Mouse (Mus musculus): ENCODE measurements around the gene Palm3. TPM values are rescaled to one million over a fixed set of nuclear protein-coding genes. Genes with fewer than 3 reads are reported as not detected.

The Palm3 gene
- total and polyA plus RNA-seq, 3 experiments = 0.13 to 0.77 (median 0.16) TPM

DNA sequence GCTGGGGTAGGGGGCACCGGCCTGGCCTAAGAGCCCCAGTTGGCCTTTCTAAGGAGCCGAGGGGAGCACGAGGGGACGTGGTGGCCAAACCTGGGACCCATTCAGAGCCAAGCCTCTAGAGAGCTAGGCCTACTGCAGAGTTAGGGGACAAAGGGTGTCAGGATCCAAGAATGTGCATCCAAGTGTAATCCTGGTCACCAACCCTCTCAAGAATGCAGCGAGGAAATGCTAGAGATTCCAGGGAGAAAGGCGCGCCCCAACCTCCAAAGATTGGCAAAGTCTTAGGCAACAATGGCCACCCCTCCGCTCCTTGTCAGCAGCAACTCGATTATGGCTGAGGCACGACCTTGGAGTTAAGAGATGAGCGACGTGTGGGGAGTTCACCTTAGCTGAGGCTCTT is 298 bp downstream of the Palm3 start:
- Histone ChIP-seq H3K9ac (ENCODE audit: insufficient read depth, low read depth) (no peak overlapping the region), H3K27me3 (replicated peaks) (peaks cover 28% of the 10 kb centered on the region), H3K79me2 (replicated peaks; ENCODE audit: control insufficient read depth, extremely low read depth, insufficient read depth, poor library complexity, severe bottlenecking) (no peaks in the 10 kb centered on the region), H3K4me3 (replicated peaks in 1 of 3; ENCODE audit: low read depth in 2 of 3, low read length in 2 of 3, poor library complexity in 1 of 3) (no peak overlapping the region), H3K9me3 (replicated peaks; ENCODE audit: low read length) (no peaks in the 10 kb centered on the region), H3K36me3 (replicated peaks in 1 of 2; ENCODE audit: control insufficient read depth in 1 of 2, insufficient read depth in 1 of 2, low read length in 1 of 2) (no peaks in the 10 kb centered on the region), H3K4me2 (ENCODE audit: insufficient read depth, low read depth, poor library complexity, severe bottlenecking) (no peak overlapping the region), H3K27ac (ENCODE audit: insufficient read depth, low read depth) (no peak overlapping the region), H3K4me1 (ENCODE audit: control insufficient read depth in 1 of 2, insufficient read depth in 2 of 2) (no peaks in the 10 kb centered on the region)
- dilution Hi-C loops (cut with MboI; ENCODE audit: extremely low pct_ligation_motif_present, extremely low pct_unique_long_range_greater_than_20kb, low sequenced_read_pairs) = no loop called here
- no peak for DNase-seq (ENCODE audit: extremely low read depth)
- no peak for TF ChIP-seq PAX5 (IDR thresholded peaks at IDR 0.05; ENCODE audit: low read length)
- in situ Hi-C loops (cut with MboI; ENCODE audit: low pct_ligation_motif_present, low pct_unique_long_range_greater_than_20kb, low sequenced_read_pairs) = no loop called here

DNA sequence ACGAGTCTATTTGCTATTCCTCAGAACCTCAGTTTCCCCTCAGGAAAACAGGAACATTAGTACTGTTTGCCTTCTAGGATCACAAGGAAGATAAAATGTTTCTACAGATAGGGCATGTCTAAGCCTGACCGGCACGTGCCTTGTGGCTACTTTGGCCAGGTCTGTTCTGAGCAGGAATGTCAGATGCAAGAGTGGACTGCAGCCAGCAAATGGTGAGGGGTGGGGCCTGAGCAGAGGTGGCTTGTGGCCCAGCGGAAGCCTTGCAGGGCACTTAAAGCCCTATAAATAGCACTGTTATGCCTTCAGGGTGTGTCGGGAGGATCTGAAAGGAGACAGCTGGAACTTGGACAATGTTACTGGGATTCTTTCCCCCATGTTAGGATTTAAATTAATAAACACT is 1.8 kb downstream of the Palm3 start:
- Histone ChIP-seq H3K4me1 (ENCODE audit: control insufficient read depth in 1 of 2, insufficient read depth in 2 of 2) (peaks cover 0 to 4% of the 10 kb centered on the region in 2 experiments; a peak in 2 of 4 replicates), H3K27me3 (replicated peaks) (peaks cover 26% of the 10 kb centered on the region), H3K9me3 (replicated peaks; ENCODE audit: low read length) (no peaks in the 10 kb centered on the region), H3K4me3 (replicated peaks in 1 of 3; ENCODE audit: low read depth in 2 of 3, low read length in 2 of 3, poor library complexity in 1 of 3) (no peak overlapping the region), H3K27ac (ENCODE audit: insufficient read depth, low read depth) (no peak overlapping the region), H3K79me2 (replicated peaks; ENCODE audit: control insufficient read depth, extremely low read depth, insufficient read depth, poor library complexity, severe bottlenecking) (no peaks in the 10 kb centered on the region), H3K4me2 (ENCODE audit: insufficient read depth, low read depth, poor library complexity, severe bottlenecking) (no peak overlapping the region), H3K9ac (ENCODE audit: insufficient read depth, low read depth) (no peak overlapping the region), H3K36me3 (replicated peaks in 1 of 2; ENCODE audit: control insufficient read depth in 1 of 2, insufficient read depth in 1 of 2, low read length in 1 of 2) (no peaks in the 10 kb centered on the region)
- dilution Hi-C loops (cut with MboI; ENCODE audit: extremely low pct_ligation_motif_present, extremely low pct_unique_long_range_greater_than_20kb, low sequenced_read_pairs) (no loop called here), in situ Hi-C loops (cut with MboI; ENCODE audit: low pct_ligation_motif_present, low pct_unique_long_range_greater_than_20kb, low sequenced_read_pairs) (no loop called here)
- TF ChIP-seq MAX (IDR thresholded peaks at IDR 0.05; ENCODE audit: low read length) (no peak), MAFK (IDR thresholded peaks at IDR 0.05; ENCODE audit: insufficient replicate concordance, low read length) (no peak), HCFC1 (IDR thresholded peaks at IDR 0.05; ENCODE audit: low read depth, low read length) (no peak), TCF12 (IDR thresholded peaks at IDR 0.05; ENCODE audit: low read depth, low read length) (no peak), ZNF384 (IDR thresholded peaks at IDR 0.05; ENCODE audit: low read depth, low read length) (no peak), JUND (conservative IDR thresholded peaks at IDR 0.05; ENCODE audit: low read depth, low read length) (no peak), IRF4 (IDR thresholded peaks at IDR 0.05; ENCODE audit: low read depth, low read length) (no peak), ZC3H11A (IDR thresholded peaks at IDR 0.05; ENCODE audit: low read depth, low read length) (no peak), ZMIZ1 (IDR thresholded peaks at IDR 0.05; ENCODE audit: low read depth, low read length) (no peak), CHD2 (IDR thresholded peaks at IDR 0.05; ENCODE audit: low read length) (no peak), PAX5 (IDR thresholded peaks at IDR 0.05; ENCODE audit: low read length) (no peak), USF2 (conservative IDR thresholded peaks at IDR 0.05; ENCODE audit: low read depth, low read length) (no peak), MXI1 (IDR thresholded peaks at IDR 0.05; ENCODE audit: low read depth, low read length) (no peak), TBP (conservative IDR thresholded peaks at IDR 0.05; ENCODE audit: low read depth, low read length) (no peak), RAD21 (IDR thresholded peaks at IDR 0.05; ENCODE audit: low read depth, low read length) (no peak), NRF1 (IDR thresholded peaks at IDR 0.05; ENCODE audit: low read depth, low read length) (no peak), ELF1 (IDR thresholded peaks at IDR 0.05; ENCODE audit: low read depth, low read length) (no peak), SIN3A (IDR thresholded peaks at IDR 0.05; ENCODE audit: low read length) (no peak)
- no peak for DNase-seq (ENCODE audit: extremely low read depth)
